Mouse (Mus musculus) kidney, adult 2 months (tissue): ENCODE measurements around the gene Kcna6. TPM values are rescaled to one million over a fixed set of nuclear protein-coding genes. Genes with fewer than 3 reads are reported as not detected.

Source experiments
- DNase-seq: peaks from one replicate; pipeline ENCODE4 v3.0.0; 2021
- H3K27ac ChIP-seq: fragments of 200-500 bp; 2 replicates; pipeline ENCODE4 v1.5.1; 2012; ENCODE audit warnings: low read depth, low read length, control low read depth, inconsistent platforms; ENCODE audit not compliant: insufficient read depth
- H3K27me3 ChIP-seq: fragments of 200-500 bp; replicated peaks from 2 replicates; pipeline ENCODE4 v1.6.1; 2012; ENCODE audit warnings: mild to moderate bottlenecking, moderate library complexity, low read length, inconsistent platforms; ENCODE audit not compliant: control insufficient read depth, insufficient read depth
- H3K36me3 ChIP-seq: fragments of 200-500 bp; 2 replicates; pipeline ENCODE4 v1.6.1; 2012; ENCODE audit warnings: mild to moderate bottlenecking, moderate library complexity, low read length, inconsistent platforms; ENCODE audit not compliant: control insufficient read depth, insufficient read depth
- H3K4me1 ChIP-seq: fragments of 200-500 bp; 2 replicates; pipeline ENCODE4 v1.6.1; 2011; ENCODE audit warnings: low read length; ENCODE audit not compliant: control insufficient read depth, insufficient read depth
- H3K4me3 ChIP-seq: fragments of 200-500 bp; 2 replicates; pipeline ENCODE4 v1.5.1; 2011; ENCODE audit warnings: mild to moderate bottlenecking, low read depth, low read length, control low read depth; ENCODE audit not compliant: insufficient read depth
- CTCF ChIP-seq: fragments of 200-500 bp; conservative IDR thresholded peaks from 2 replicates; pipeline ENCODE4 v1.5.1; 2011; ENCODE audit warnings: low read depth, mild to moderate bottlenecking, control low read depth, low read length, moderate library complexity, mixed read lengths; ENCODE audit not compliant: insufficient read depth, insufficient read length
- POLR2A ChIP-seq: fragments of 200-500 bp; IDR thresholded peaks from one replicate; pipeline ENCODE4 v1.6.1; 2011; ENCODE audit warnings: low read depth, low read length, control low read depth
- WGBS: fragments of 180-500 bp; shearing (Covaris S2); methylation state at CpG from one replicate; pipeline ENCODE4 v1.1.7; 2018; 5-methylcytosine and 5-hydroxymethylcytosine counted together
- polyA plus RNA-seq: library from polyadenylated mRNA; depleted of rRNA; stranded (reverse); fragments of >200 nt; gene quantifications from 2 replicates; pipeline ENCODE4 v1.2.3, GENCODE M21; 2012

Gene Kcna6
- polyA plus RNA-seq, 1 experiment: 0.59 TPM

DNA sequence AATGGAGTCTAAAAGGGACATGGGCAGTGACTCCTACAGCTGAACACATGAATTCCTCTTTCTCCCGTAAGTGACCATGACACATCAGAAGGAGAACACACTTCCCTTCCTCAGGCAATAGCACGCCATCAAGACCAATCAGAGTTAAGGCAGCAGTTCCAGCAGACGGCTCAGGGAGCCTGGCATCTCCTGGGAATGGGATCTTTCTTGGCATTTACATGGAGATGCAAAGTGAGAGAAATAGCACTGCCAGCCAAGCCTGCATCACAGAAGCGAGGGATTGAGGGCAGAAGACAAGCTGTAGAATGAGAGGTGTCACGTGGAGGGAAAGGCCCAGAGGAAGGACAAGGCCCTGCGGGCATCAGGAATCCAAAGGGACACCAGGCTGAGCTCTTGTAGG, 7.8 kb downstream of the Kcna6 start:
- Histone ChIP-seq H3K27ac (no peak overlapping the region), H3K4me3 (no peak overlapping the region), H3K27me3 (no peaks in the 10 kb centered on the region), H3K36me3 (no peaks in the 10 kb centered on the region), H3K4me1 (no peaks in the 10 kb centered on the region)
- WGBS: 75% methylated on average over 6 of the region's 6 CpGs
- TF ChIP-seq POLR2A: no peak
- TF ChIP-seq CTCF: no peak
- DNase-seq: no peak

DNA sequence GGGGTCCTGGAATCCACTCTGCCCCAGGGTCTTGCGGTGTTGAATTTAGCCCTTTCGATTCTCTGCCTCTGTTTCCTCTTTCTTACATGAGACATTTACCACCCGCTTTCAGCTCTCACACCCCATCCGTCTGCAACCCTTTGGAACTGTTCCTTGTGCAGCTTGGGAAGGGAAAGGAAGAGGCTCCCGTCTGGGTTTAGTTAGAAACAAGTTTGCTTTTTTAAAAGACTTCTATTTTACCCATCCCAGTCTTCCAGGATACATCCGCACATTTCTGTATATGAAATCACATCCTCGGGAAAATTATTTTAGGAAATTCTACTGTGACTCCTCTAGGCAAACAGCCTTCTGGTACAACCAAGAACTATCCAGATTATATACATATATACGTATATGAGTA, 11.7 kb downstream of the Kcna6 start:
- H3K27me3 ChIP-seq: no peaks in the 10 kb centered on the region
- no peaks in the 10 kb centered on the region for H3K4me1 ChIP-seq
- H3K4me3 ChIP-seq: no peak overlapping the region
- no peak overlapping the region for H3K27ac ChIP-seq
- no peak for TF ChIP-seq CTCF
- no peak for TF ChIP-seq POLR2A
- WGBS: 86% methylated on average over 8 of the region's 8 CpGs
- no peak for DNase-seq
- H3K36me3 ChIP-seq: no peaks in the 10 kb centered on the region

DNA sequence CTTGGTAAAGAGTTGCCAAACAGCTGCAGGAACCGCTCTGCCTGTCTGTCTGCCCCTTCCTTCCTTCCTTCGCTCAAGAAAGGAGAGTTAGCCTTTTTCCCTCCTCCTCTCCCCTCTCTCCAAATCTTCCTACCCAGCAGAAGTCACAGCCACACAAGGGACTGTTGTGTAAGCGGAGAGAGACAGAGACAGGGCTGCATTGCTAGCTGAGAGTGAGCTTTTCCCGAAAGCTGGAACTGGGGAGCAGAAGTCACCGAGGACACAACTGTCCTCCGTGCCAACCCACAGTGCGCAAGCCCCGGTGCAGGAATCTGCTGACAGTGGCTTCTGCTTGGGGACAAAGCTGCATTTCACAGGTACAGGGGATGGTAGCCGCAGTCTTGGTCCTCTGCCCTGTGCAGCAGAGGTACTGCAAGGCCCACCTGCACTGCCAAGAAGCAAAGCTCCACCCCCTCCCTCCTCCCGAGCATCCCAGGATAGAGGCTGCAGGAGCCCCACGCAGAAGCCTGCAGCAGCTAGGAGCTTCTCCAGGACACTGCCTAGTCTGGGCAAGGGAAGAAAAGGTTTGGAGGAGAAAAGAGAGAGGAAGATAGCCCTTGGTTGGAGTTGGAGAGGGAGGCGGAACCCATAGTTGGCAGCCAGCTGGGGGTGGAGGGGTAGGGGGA, 21.9 kb downstream of the Kcna6 start:
- H3K36me3 ChIP-seq: no peaks in the 10 kb centered on the region
- H3K27me3 ChIP-seq: no peaks in the 10 kb centered on the region
- H3K4me1 ChIP-seq: no peaks in the 10 kb centered on the region
- TF ChIP-seq CTCF: no peak
- no peak for TF ChIP-seq POLR2A
- no peak for DNase-seq
- no peak overlapping the region for H3K4me3 ChIP-seq
- H3K27ac ChIP-seq: no peak overlapping the region
- 72% methylated on average over 12 of the region's 12 CpGs for WGBS

DNA sequence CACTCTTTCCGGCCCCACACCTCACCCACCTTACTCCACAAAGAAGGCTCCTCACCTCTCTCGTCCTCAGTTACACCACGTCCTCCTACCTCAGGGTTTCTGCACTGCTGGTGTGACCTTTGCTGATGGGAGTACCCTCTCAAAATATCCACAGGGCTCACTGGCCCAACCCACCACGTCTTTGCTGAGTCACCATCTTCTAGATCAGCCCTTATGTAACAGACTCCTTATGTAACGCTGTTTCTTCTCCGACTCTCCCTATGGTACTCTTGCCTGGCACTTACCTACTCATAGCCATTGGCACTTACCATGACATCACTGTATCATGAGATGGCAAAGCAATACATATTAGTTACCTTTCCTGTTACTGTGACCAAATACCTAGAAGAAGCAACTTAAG, 27.9 kb downstream of the Kcna6 start:
- Histone ChIP-seq H3K27ac (no peak overlapping the region), H3K36me3 (no peaks in the 10 kb centered on the region), H3K4me3 (no peak overlapping the region), H3K27me3 (no peaks in the 10 kb centered on the region), H3K4me1 (no peaks in the 10 kb centered on the region)
- DNase-seq: no peak
- 64% methylated on average over 6 of the region's 6 CpGs for WGBS
- no peak for TF ChIP-seq POLR2A
- no peak for TF ChIP-seq CTCF

DNA sequence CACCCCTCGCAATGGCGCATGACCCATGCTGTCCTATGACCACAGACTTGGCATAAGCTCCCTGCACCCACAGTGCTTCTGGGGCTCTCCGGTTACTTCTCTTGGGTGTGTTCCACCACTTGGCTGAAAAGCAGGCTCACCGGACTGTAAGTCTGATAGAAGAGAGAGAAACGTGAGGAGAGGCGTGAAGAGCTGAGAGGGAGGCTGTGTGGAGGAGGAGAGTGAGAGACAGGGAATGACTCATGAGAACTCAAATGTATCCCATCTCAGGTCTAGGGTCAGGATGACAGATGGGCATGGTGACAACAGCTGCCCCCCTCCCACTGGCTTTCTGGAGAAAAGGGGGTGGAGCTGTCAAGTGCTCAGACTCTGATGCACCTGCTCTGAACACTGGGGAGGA, 34.5 kb downstream of the Kcna6 start:
- Histone ChIP-seq H3K27ac (no peak overlapping the region), H3K4me3 (no peak overlapping the region), H3K27me3 (no peaks in the 10 kb centered on the region), H3K4me1 (no peaks in the 10 kb centered on the region), H3K36me3 (no peaks in the 10 kb centered on the region)
- DNase-seq: no peak
- WGBS: 32% methylated on average over 6 of the region's 6 CpGs
- TF ChIP-seq POLR2A: no peak
- TF ChIP-seq CTCF: no peak

DNA sequence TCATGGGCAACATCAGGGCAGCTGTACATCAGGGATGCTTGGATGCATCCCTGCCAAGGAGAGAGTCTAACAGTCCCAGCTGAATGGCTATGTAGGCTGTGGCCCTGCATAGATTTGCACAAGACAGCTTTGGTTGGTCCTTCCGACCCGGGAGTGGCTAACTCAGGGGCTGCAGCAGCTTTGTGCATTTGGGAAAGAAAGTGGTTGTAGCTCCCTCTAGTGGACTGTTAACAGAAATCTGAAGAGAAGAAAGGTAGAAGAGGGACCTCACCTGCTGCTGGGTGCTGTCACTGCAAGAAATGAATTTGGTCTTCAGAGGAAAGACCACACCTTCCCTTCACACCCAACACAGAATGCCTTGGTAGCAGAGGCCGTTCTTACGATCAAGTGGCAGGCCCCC, 36.0 kb downstream of the Kcna6 start:
- Histone ChIP-seq H3K36me3 (no peaks in the 10 kb centered on the region), H3K27ac (no peak overlapping the region), H3K4me3 (no peak overlapping the region), H3K4me1 (no peaks in the 10 kb centered on the region), H3K27me3 (no peaks in the 10 kb centered on the region)
- TF ChIP-seq POLR2A: no peak
- peak; percentile 33; the same call in 1 of the 2 replicates for TF ChIP-seq CTCF
- 24% methylated on average over 4 of the region's 4 CpGs for WGBS
- DNase-seq: peak; percentile 14

DNA sequence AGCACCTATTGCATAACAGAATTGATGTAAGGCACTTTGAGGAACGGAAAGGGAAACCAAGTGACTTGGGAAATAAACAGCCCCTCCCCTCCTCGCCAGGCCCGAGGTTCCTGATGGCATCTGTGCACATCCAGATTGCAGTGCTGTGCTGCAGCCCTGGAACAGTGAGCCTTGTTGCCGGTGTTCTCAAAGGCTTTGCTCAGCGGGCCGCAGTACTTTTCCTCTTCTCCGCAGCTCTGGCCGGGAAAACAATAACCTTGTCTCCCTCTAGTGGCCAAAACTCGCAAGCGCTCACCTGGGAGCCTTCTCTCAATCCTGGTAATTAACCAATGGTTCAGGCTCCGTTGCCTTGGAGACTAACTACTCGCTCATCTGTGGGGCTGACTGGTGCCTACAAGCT, 38.4 kb downstream of the Kcna6 start:
- WGBS: 1% methylated on average over 12 of the region's 12 CpGs
- peak overlapping the region; percentile 38 for H3K4me3 ChIP-seq

DNA sequence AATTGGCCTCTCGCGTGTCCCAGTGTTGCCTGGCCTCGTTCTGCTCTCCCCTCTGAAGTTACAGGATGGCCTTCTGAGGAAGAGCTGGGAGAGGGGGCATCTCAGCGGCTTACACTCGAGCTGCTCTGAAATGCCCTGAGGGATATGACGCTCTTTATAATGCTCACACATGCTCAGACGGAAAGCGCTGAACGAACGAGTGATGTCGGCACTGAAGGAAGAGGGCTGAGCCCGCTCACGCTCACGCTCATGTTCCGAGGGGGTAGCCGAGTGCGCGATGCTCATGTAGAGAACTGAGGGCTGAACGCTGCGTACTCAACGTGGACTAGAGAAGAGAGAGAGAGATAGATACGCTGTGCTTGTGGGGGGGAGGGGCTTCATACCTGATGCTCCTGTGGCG, 39.3 kb downstream of the Kcna6 start:
- Histone ChIP-seq H3K27ac (no peak overlapping the region), H3K36me3 (no peaks in the 10 kb centered on the region), H3K4me1 (no peaks in the 10 kb centered on the region), H3K27me3 (no peaks in the 10 kb centered on the region), H3K4me3 (no peak overlapping the region)
- DNase-seq: no peak
- TF ChIP-seq POLR2A: no peak
- no peak for TF ChIP-seq CTCF
- 70% methylated on average over 23 of the region's 23 CpGs for WGBS

More for the DNA sequence above, 38.4 kb downstream of the Kcna6 start:
- peak; percentile 80 for DNase-seq
- Histone ChIP-seq H3K27me3 (no peaks in the 10 kb centered on the region), H3K36me3 (no peaks in the 10 kb centered on the region), H3K4me1 (no peaks in the 10 kb centered on the region), H3K27ac (no peak overlapping the region)
- TF ChIP-seq POLR2A (no peak), CTCF (peak; percentile 79)
